Mouse (Mus musculus) large intestine, adult 2 months (tissue): ENCODE results near the gene Cnnm3. TPM values are rescaled to one million over a fixed set of nuclear protein-coding genes. Genes with fewer than 3 reads are reported as not detected.

Experiments
- DNase-seq: peaks from one replicate; pipeline ENCODE4 v3.0.0-alpha.2; 2012; ENCODE audit warnings: low read depth, low spot score
- WGBS: fragments of 180-500 bp; shearing (Covaris S2); methylation state at CpG from one replicate; pipeline ENCODE4 v1.1.7; 2018; 5-methylcytosine and 5-hydroxymethylcytosine counted together
- polyA plus RNA-seq: library from polyadenylated mRNA; depleted of rRNA; stranded (reverse); fragments of >200 nt; gene quantifications from 2 replicates; pipeline ENCODE4 v1.2.3, GENCODE M21; 2012

Cnnm3 gene
- polyA plus RNA-seq, 1 experiment: 12.8 TPM

DNA sequence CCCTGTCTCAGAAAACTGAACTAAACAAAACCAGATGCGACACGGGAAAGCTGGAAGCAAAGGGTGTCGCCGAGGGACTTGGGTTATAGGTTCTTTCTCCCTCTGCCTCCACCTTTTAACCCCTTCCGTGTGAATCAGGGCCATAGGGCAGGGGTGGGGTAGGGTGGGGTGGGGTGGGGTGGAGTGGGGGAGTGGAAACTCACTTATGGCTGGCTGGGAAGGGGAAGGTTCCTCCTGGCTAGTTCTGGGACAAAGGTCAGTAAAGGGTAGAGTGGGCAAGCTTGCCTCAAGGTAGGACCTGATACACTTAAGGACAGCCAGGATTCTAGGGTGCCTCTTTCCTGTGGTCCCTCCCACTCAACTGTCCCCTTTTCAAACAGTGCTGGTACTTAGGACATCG lies 18.4 kb upstream of the Cnnm3 start:
- DNase-seq: no peak
- 32% methylated on average over 6 of the region's 6 CpGs for WGBS

GRCm38 (mm10) chr1:36496719-36497118 lies 14.9 kb upstream of the Cnnm3 start:
- WGBS: 25% methylated on average over 2 of the region's 2 CpGs
- DNase-seq: no peak

DNA sequence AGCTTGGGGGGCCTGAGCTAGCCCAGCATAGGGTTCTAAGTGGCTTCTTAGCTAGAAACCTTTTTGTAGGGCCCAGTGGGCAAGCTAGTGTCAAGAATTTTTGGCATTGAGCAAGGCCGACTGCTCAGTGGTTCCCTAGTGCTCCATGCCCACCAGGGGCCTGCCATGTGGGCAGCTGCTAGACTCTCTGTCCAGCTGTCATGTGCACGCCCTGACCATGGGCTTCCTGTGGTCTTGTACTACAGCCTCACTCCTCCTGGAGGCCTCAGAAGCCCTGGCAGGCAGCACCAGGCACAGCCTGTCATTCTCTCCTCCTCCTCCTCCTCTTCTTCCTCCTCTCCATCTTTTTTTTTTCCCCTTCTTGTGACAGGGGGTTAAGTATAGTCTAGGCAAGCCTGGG lies 14.4 kb upstream of the Cnnm3 start:
- 81% methylated on average over 2 of the region's 2 CpGs for WGBS
- DNase-seq: no peak

DNA sequence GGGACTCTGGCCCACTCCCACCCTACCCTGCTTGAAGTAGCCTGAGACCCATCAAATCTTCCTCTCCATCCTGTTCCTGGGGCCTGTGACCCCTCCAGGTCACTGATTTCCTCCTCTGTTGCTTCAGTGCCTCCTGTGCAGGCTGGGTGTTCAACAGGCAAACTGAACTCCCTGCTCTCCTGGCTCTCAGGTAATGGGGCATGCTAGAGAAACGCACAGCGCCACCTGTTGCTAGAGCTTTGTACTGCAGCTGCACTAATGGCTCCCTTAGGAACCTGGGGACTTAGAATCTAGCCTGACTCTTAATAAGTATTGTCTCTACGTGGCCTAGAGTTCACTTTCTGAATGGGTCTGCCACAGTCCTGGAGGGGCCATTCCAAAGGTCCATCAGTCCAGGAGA lies 10.4 kb upstream of the Cnnm3 start:
- no peak for DNase-seq
- WGBS: 4% methylated on average over 3 of the region's 3 CpGs

DNA sequence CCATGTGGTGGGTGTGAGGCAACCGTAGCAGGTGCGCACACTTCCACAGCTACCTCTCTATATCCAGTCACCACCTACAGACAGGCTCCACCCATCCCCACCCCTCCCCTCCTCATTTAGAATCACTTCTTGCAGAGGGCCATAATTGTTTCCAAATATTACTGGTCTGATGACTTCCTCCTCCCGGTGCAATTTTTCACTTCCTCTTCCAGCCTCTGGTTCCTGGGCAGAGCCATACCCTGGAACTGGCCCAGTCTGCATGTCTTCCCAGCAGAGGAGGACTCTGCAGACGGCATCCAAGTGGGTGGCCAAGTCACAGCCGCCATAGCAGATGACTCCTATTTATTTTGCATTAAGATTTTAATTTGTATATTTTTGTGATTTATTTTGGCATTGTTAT lies 3.4 kb upstream of the Cnnm3 start:
- no peak for DNase-seq
- WGBS: 51% methylated on average over 5 of the region's 5 CpGs

DNA sequence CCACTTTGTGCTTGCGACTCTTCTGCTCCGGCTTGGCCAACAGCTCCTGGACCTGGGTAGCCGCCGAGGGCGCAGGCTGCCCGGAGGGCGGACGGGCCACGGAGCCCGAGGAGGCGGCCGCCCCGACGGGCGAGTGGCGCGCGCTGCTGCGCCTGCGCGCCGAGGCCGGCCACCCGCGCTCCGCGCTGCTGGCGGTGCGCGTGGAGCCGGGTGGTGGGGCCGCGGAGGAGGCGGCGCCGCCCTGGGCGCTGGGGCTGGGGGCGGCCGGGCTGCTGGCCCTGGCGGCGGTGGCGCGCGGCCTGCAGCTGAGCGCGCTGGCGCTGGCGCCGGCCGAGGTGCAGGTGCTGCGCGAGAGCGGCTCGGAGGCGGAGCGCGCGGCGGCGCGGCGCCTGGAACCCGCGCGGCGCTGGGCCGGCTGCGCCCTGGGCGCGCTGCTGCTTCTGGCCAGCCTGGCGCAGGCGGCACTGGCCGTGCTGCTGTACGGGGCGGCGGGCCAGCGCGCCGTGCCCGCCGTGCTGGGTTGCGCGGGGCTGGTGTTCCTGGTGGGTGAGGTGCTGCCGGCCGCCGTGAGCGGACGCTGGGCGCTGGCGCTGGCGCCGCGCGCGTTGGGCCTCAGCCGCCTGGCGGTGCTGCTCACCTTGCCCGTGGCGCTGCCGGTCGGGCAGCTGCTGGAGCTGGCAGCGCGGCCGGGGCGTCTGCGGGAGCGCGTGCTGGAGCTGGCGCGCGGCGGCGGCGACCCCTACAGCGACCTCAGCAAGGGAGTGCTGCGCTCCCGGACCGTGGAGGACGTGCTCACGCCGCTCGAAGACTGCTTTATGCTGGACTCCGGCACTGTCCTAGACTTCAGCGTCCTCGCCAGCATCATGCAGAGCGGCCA lies 660 bp downstream of the Cnnm3 start:
- WGBS: 3% methylated on average over 123 of the region's 126 CpGs
- no peak for DNase-seq

- WGBS: 3% methylated on average over 16 of the region's 16 CpGs
- no peak for DNase-seq
These were observed 1.3 kb downstream of the Cnnm3 start for GRCm38 (mm10) chr1:36512966-36513280.

- WGBS: 9% methylated on average over 1 of the region's 1 CpGs
- no peak for DNase-seq
These were observed 1.6 kb downstream of the Cnnm3 start for GRCm38 (mm10) chr1:36513310-36513709.

GRCm38 (mm10) chr1:36513718-36514117 lies 2.1 kb downstream of the Cnnm3 start:
- WGBS: 71% methylated on average over 2 of the region's 2 CpGs

DNA sequence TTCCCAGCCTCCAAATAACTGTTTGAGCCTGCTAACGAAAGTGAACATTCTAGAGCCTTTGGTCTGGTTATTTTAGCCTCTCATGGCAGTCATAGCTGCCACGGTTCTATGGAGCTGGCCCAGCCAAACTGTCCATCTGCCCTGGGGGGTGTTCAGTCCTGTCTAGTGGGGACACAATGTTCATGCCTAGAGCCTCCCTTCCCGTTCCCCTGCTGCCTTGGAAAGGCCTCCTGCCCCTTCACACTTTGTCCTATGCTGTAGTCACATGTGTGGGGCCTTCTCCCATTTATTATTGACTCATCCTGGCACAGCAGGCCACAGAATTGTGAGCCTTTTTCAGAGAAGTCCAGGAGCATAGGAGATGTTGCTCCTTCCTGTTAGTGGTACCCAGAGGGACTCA lies 6.6 kb downstream of the Cnnm3 start:
- WGBS: 74% methylated on average over 3 of the region's 3 CpGs
- no peak for DNase-seq

More at GRCm38 (mm10) chr1:36513718-36514117, 2.1 kb downstream of the Cnnm3 start:
- DNase-seq: no peak

- WGBS: 74% methylated on average over 11 of the region's 11 CpGs
These were observed 8.0 kb downstream of the Cnnm3 start for GRCm38 (mm10) chr1:36519626-36520025.

DNA sequence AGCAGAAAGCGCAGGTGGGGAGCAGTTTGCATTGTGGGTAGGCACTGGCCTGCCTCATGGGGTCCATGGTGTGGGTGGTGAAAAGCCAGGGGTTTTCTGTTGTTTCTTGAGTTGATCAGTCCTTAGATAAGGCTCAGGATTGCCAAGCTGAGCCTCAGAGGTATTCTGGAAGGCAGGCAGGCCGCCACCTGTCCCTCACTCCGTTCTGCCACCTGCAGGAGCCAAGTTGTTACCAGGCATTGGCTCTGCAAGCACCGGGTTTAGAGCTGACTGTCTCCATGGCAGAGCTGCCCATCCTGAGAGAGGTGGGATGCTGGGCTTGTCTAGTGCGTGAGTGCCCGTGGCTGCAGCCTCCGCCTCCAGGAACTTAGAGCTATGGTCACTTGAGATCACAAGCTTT lies 10.5 kb downstream of the Cnnm3 start:
- no peak for DNase-seq
- 94% methylated on average over 7 of the region's 7 CpGs for WGBS

More at GRCm38 (mm10) chr1:36519626-36520025, 8.0 kb downstream of the Cnnm3 start:
- no peak for DNase-seq

- no peak for DNase-seq
- WGBS: 34% methylated on average over 9 of the region's 9 CpGs
These were observed 11.8 kb downstream of the Cnnm3 start for GRCm38 (mm10) chr1:36523332-36524013.

DNA sequence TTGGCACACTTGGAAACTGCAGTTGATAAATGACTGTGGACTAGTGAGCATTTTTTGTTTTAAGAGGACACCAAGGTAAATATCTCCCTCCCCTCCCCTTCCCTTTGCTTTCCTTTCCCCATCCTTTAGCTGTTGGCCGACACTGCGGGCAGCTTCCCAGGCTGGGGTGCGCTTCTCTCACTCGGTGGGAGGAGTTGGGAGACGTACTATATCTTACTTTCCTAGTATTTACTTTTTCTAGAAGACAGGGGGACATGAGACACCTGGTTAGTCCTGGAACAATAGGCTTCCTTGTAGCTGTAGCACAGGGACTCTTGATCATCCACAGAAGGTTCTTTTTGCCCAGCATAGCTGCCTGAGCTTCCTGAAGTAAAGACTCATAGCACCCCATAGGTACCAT lies 12.4 kb downstream of the Cnnm3 start:
- no peak for DNase-seq
- 51% methylated on average over 5 of the region's 5 CpGs for WGBS

DNA sequence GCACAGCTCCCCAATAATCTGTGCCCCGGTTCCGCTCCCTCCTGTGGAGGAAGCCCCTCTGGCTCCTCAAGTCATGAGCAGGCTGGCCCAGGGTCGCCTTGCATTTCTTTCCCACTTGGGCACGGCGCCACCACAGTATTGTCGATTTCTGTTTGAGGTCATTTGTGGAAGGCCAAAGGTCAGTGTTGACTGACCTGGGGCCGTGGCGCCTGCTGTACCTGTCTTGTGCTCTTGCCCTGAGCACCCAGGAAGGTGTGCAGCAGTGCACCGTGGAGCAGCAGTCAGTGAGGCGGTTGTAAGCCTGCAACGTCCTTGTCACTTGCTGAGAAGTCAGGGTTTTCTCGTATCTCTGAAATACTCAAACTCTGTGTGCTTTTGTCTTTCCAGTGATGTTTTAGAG lies 14.1 kb downstream of the Cnnm3 start:
- WGBS: 75% methylated on average over 12 of the region's 12 CpGs
- DNase-seq: no peak

- WGBS: 85% methylated on average over 10 of the region's 10 CpGs
- no peak for DNase-seq
These were observed 15.2 kb downstream of the Cnnm3 start for GRCm38 (mm10) chr1:36526903-36527302.

DNA sequence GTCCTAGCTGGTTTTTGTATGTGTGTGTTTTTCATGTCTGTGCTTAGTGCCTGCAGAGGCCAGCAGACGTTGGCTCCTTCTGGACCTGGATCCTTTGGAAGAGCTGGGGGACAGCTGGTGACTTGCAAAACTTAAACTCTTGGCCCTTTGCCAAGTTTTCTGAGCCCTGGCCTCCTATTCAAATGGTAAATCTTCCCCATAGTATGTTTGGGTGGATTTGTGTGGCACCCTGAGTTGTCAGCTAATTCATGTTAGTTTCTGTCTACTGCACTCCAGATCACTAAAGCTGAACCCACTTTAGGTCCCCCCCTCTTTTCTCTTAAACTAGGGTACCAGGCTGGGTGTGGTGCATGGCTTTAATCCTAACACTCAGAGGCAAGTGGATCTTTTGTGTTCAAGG lies 16.7 kb downstream of the Cnnm3 start:
- whole genome bisulfite sequencing: 16% methylated on average over 1 of the region's 1 CpGs
- DNase-seq: no peak

DNA sequence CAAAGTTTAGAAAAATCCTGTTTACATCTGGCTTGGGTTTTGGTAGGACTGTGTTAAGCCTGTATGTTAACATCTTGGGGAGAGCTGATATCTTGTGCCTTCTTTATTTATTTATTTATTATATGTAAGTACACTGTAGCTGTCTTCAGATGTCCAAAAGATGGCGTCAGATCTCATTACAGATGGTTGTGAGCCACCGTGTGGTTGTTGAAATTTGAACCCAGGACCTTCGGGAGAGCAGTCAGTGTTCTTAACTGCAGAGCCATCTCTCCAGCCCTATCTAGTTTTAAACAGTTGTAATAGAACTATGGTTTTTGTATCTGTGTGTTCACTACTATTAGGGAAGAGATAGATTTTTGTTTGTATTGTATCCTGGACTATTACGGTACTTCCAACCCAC lies 17.6 kb downstream of the Cnnm3 start:
- 85% methylated on average over 4 of the region's 4 CpGs for WGBS
- DNase-seq: no peak

- no peak for DNase-seq
- 96% methylated on average over 4 of the region's 4 CpGs for WGBS
These were observed 18.2 kb downstream of the Cnnm3 start for GRCm38 (mm10) chr1:36529875-36530274.

DNA sequence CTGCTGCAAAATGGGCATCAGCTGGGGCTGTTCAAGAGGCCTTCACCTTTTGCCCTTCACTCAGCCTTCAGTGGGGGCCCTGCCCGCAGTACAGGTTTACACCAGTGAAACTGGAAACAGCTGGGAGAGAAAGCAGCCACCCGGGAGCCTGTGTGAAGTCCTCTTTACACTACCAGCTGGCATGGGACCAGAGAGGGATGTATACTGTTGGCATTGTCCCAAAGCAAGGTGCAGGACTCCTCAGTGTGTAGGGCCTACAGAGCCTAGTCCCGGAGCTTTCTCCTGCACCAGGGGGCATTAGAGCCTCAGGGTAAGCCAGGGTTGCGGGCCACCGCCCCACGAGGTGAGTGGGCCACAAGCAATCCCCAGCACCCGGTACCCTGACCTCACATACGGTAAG lies 18.8 kb downstream of the Cnnm3 start:
- 55% methylated on average over 8 of the region's 8 CpGs for WGBS
- DNase-seq: no peak

DNA sequence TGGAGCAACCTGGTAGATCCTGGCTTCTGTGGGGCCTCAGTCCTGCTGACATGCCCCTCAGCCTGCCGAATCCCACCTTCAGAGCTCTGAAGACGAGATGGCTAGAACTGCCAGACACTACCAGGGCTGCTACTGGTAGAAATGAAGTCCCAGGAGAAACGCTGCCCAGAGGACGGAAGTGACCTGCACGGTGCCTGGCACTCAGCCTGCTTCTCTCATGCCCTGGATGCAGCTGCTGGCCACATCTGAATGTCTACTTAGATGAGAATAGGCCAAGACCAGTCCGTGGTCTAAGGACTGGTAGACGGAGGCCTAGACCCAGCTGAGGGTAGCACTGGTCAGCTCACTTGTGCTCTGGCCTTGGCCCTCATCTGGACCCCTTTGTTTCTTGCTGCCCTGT lies 19.3 kb downstream of the Cnnm3 start:
- 88% methylated on average over 7 of the region's 7 CpGs for WGBS
- no peak for DNase-seq
